Mouse (Mus musculus): ENCODE measurements around the gene Vmo1. TPM values are rescaled to one million over a fixed set of nuclear protein-coding genes. Genes with fewer than 3 reads are reported as not detected.

The Vmo1 gene
- polyA plus RNA-seq (2015; fragmentation: Nextera tagmentation; extraction: Ambion mirVana) = 0.15 and 0.36 TPM in 2 replicates

GRCm38 (mm10) chr11:70514288-70514687 lies at the start of gene Vmo1:
Vmo1 (minus strand) TSS chr11:70514616.
- DNase-seq (ENCODE audit: low spot score) = no peak
- Histone ChIP-seq H3K4me2 (replicated peaks; ENCODE audit: low read depth) (no peak within 1 kb of the TSS), H3K36me3 (ENCODE audit: control insufficient read depth, insufficient read depth, low read length) (no peaks in the 10 kb centered on the region), H3K9ac (ENCODE audit: low read length) (no peak within 1 kb of the TSS), H3K4me1 (replicated peaks; ENCODE audit: control insufficient read depth, insufficient read depth) (no peaks in the 10 kb centered on the region), H3K27ac (replicated peaks) (no peak within 1 kb of the TSS), H3K27me3 (ENCODE audit: control insufficient read depth, insufficient read depth, low read length) (no peaks in the 10 kb centered on the region), H3K9me3 (ENCODE audit: control insufficient read depth, low read length) (no peaks in the 10 kb centered on the region), H3K4me3 (ENCODE audit: low read depth, low read length) (no peak within 1 kb of the TSS)
- WGBS = 88% methylated on average over 7 of the region's 7 CpGs
- no peak for TF ChIP-seq EP300 (optimal IDR thresholded peaks at IDR 0.05)
- ATAC-seq (ENCODE audit: low FRiP score, low TSS enrichment) = no peak

- Histone ChIP-seq H3K9me3 (ENCODE audit: control insufficient read depth, low read length) (no peaks in the 10 kb centered on the region), H3K27me3 (ENCODE audit: control insufficient read depth, insufficient read depth, low read length) (no peaks in the 10 kb centered on the region), H3K4me3 (ENCODE audit: low read depth, low read length) (peak overlapping the region; percentile 85), H3K36me3 (ENCODE audit: control insufficient read depth, insufficient read depth, low read length) (no peaks in the 10 kb centered on the region), H3K4me1 (replicated peaks; ENCODE audit: control insufficient read depth, insufficient read depth) (0 out of 2 replicates have a peak, but pooled peaks cover 3% of the 10 kb centered on the region), H3K27ac (replicated peaks) (peak overlapping the region; percentile 90), H3K9ac (ENCODE audit: low read length) (peak overlapping the region; percentile 85), H3K4me2 (replicated peaks; ENCODE audit: low read depth) (peak overlapping the region; percentile 95)
- TF ChIP-seq EP300 (optimal IDR thresholded peaks at IDR 0.05) (no peak), CTCF (IDR thresholded peaks at IDR 0.05; ENCODE audit: low read depth) (no peak)
- peak; percentile 25; the same call in 1 of the 2 replicates for ATAC-seq (ENCODE audit: low FRiP score, low TSS enrichment)
- DNase-seq (ENCODE audit: low spot score) = peak; percentile 62
- WGBS = under 1% methylated on average over 25 of the region's 25 CpGs
These were observed 49.3 kb upstream of the Vmo1 start for GRCm38 (mm10) chr11:70563470-70564275.

GRCm38 (mm10) chr11:70562995-70563469 lies 48.6 kb upstream of the Vmo1 start:
- WGBS = 0% methylated on average over 14 of the region's 31 CpGs
- ATAC-seq (ENCODE audit: low FRiP score, low TSS enrichment) (peak; percentile 8; the same call in 1 of the 2 replicates), DNase-seq (ENCODE audit: low spot score) (peak; percentile 34)
- Histone ChIP-seq H3K27ac (replicated peaks) (peak overlapping the region; percentile 90), H3K36me3 (ENCODE audit: control insufficient read depth, insufficient read depth, low read length) (no peaks in the 10 kb centered on the region), H3K9ac (ENCODE audit: low read length) (peak overlapping the region; percentile 85), H3K27me3 (ENCODE audit: control insufficient read depth, insufficient read depth, low read length) (no peaks in the 10 kb centered on the region), H3K9me3 (ENCODE audit: control insufficient read depth, low read length) (no peaks in the 10 kb centered on the region), H3K4me3 (ENCODE audit: low read depth, low read length) (peak overlapping the region; percentile 85), H3K4me1 (replicated peaks; ENCODE audit: control insufficient read depth, insufficient read depth) (0 out of 2 replicates have a peak, but pooled peaks cover 3% of the 10 kb centered on the region), H3K4me2 (replicated peaks; ENCODE audit: low read depth) (peak overlapping the region; percentile 95)
- TF ChIP-seq EP300 (optimal IDR thresholded peaks at IDR 0.05) = no peak
- TF ChIP-seq CTCF (IDR thresholded peaks at IDR 0.05; ENCODE audit: low read depth) = no peak

GRCm38 (mm10) chr11:70562287-70562994 lies 48.0 kb upstream of the Vmo1 start, which contains the start of gene Mink1:
Mink1 (plus strand) TSS chr11:70562881.
- Histone ChIP-seq H3K27me3 (ENCODE audit: control insufficient read depth, insufficient read depth, low read length) (no peaks in the 10 kb centered on the region), H3K9ac (ENCODE audit: low read length) (peak within 1 kb of the TSS; percentile 85), H3K9me3 (ENCODE audit: control insufficient read depth, low read length) (no peaks in the 10 kb centered on the region), H3K4me3 (ENCODE audit: low read depth, low read length) (peak within 1 kb of the TSS; percentile 85), H3K27ac (replicated peaks) (peak within 1 kb of the TSS; percentile 90), H3K36me3 (ENCODE audit: control insufficient read depth, insufficient read depth, low read length) (no peaks in the 10 kb centered on the region; the same call in 1 of the 2 replicates), H3K4me2 (replicated peaks; ENCODE audit: low read depth) (peak within 1 kb of the TSS; percentile 95), H3K4me1 (replicated peaks; ENCODE audit: control insufficient read depth, insufficient read depth) (0 out of 2 replicates have a peak, but pooled peaks cover 3% of the 10 kb centered on the region)
- DNase-seq (ENCODE audit: low spot score) (peak; percentile 91), ATAC-seq (ENCODE audit: low FRiP score, low TSS enrichment) (peak; percentile 85)
- under 1% methylated on average over 52 of the region's 57 CpGs for WGBS
- no peak for TF ChIP-seq EP300 (optimal IDR thresholded peaks at IDR 0.05)
- no peak for TF ChIP-seq CTCF (IDR thresholded peaks at IDR 0.05; ENCODE audit: low read depth)

- H3K4me1 ChIP-seq (replicated peaks; ENCODE audit: control insufficient read depth, insufficient read depth) = 0 out of 2 replicates have a peak, but pooled peaks cover 3% of the 10 kb centered on the region
- DNase-seq (ENCODE audit: low spot score) (no peak), ATAC-seq (ENCODE audit: low FRiP score, low TSS enrichment) (peak; percentile 41; the same call in 1 of the 2 replicates)
- H3K27me3 ChIP-seq (ENCODE audit: control insufficient read depth, insufficient read depth, low read length) = no peaks in the 10 kb centered on the region
- no peaks in the 10 kb centered on the region for H3K9me3 ChIP-seq (ENCODE audit: control insufficient read depth, low read length)
- TF ChIP-seq EP300 (optimal IDR thresholded peaks at IDR 0.05) (no peak), CTCF (IDR thresholded peaks at IDR 0.05; ENCODE audit: low read depth) (peak; percentile 54)
- WGBS = 0% methylated on average over 2 of the region's 2 CpGs
- no peak overlapping the region; the same call in 1 of the 2 replicates for H3K9ac ChIP-seq (ENCODE audit: low read length)
- peak overlapping the region; percentile 90 for H3K27ac ChIP-seq (replicated peaks)
- H3K4me3 ChIP-seq (ENCODE audit: low read depth, low read length) = peak overlapping the region; percentile 85
- H3K36me3 ChIP-seq (ENCODE audit: control insufficient read depth, insufficient read depth, low read length) = no peaks in the 10 kb centered on the region; the same call in 1 of the 2 replicates
- H3K4me2 ChIP-seq (replicated peaks; ENCODE audit: low read depth) = peak overlapping the region; percentile 95
These were observed 47.5 kb upstream of the Vmo1 start for GRCm38 (mm10) chr11:70561937-70562286.

All from stomach, postnatal 0 days (tissue).